Mouse (Mus musculus) liver, embryonic 14.5 days (tissue): Measurements from ENCODE around the gene Adap2.

Experiments used
- CTCF ChIP-seq: IDR thresholded peaks from 2 replicates; pipeline ENCODE4 v1.5.1; 2016; ENCODE audit warnings: antibody characterized with exemption, low read depth, control low read depth
- EP300 ChIP-seq: IDR thresholded peaks from 2 replicates; pipeline ENCODE4 v1.6.1; 2016; ENCODE audit warnings: antibody characterized with exemption, low read depth

DNA sequence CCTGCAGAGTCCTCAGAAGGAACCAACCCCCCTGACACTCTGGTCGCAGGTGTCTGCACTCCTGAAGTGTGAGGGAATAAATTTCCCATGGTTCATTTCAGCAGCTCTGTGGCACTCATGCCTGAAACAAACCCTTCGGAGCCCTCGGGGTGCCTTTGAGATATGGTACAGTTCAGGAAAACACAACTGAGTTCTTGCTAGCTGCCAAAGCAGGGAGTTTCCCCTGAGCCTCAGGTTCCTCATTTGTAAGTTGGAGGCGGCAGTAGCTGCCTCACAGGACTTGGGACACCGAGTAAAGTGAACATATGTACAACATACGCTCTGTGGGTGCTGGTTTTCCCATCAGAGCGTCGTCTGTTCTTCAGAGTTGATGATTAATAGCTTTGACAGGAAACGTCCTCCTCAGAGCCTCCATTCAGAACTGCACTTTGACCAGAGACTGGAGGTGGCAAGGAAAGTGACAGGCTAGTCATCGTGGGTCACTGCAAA, 8.1 kb upstream of the Adap2 start:
- TF ChIP-seq EP300 (no peak), CTCF (no peak)
